Mouse (Mus musculus): ENCODE measurements at regions not wholly inside any gene's neighbourhood (a gene's known extent, or its start where the extent isn't known, plus 50 kb on each side); places are given as distances from the start of the nearest gene placed in this dataset.
A peak's percentile ranks its signal among the peaks of the same experiment; 100 is the strongest.

DNA sequence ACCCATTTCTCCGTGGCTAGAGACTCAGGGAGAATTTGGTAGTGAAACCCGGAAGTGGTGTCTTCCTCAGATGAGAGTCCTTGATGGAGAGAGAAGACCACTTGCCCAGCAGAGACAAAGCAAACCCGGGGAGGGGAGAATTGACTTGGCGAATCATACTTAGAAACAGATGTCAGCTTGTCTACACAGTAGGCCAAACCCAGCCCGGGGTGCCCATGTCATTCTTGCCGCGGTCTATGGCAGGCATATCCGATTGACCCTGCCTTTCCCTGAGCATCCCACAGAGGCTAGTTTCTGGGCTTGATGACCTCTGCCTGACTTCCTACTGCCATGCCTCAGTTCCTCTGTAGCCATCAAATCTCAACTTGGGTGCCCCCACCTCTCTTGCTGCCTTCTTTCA, 226.4 kb upstream of the Tprg start:
- Histone ChIP-seq H3K27ac (ENCODE audit: insufficient read depth, low read depth, low read length, poor library complexity, severe bottlenecking) (no peak overlapping the region), H3K9me3 (ENCODE audit: control insufficient read depth, insufficient read depth, low read depth, low read length) (no peaks in the 10 kb centered on the region), H3K4me3 (ENCODE audit: insufficient read depth in 1 of 2, low read depth in 1 of 2, low read length in 2 of 2, poor library complexity in 1 of 2, severe bottlenecking in 1 of 2) (0 out of 4 replicates have a peak overlapping the region, but pooled peaks of 1 of the 2 experiments have one; percentile 88), H3K9ac (ENCODE audit: insufficient read depth, low read depth, low read length, poor library complexity, severe bottlenecking) (no peak overlapping the region), H3K4me1 (ENCODE audit: control insufficient read depth in 2 of 2, insufficient read depth in 2 of 2, low read length in 2 of 2, poor library complexity in 1 of 2) (peaks cover 5 to 15% of the 10 kb centered on the region in 2 experiments), H3K36me3 (ENCODE audit: control insufficient read depth, insufficient read depth, low read length, poor library complexity, severe bottlenecking) (no peaks in the 10 kb centered on the region)
- no peak for TF ChIP-seq HCFC1 (IDR thresholded peaks at IDR 0.05; ENCODE audit: borderline replicate concordance, insufficient read depth, low read length)
- TF ChIP-seq CHD2 (IDR thresholded peaks at IDR 0.05; ENCODE audit: low read depth, low read length), result no peak
- no peak for TF ChIP-seq ZC3H11A (IDR thresholded peaks at IDR 0.05; ENCODE audit: borderline replicate concordance, low read depth, low read length)
- no peak for TF ChIP-seq MAFK (IDR thresholded peaks at IDR 0.05; ENCODE audit: insufficient read depth, low read depth, low read length)
- no peak for TF ChIP-seq ZNF384 (IDR thresholded peaks at IDR 0.05; ENCODE audit: low read depth, low read length)
- in situ Hi-C loops (cut with MboI; ENCODE audit: low sequenced_read_pairs in 2 of 2, unreplicated experiment in 2 of 2), result loop anchor here (10.0 to 25.0 kb wide), 3 partner anchors 575 to 1075 kb away; partner anchors contain the start of genes Bcl6 (in 2 of the 2) and Gm37419 (in 2 of the 2)
- DNase-seq (ENCODE audit: low read depth, low spot score), result no peak

DNA sequence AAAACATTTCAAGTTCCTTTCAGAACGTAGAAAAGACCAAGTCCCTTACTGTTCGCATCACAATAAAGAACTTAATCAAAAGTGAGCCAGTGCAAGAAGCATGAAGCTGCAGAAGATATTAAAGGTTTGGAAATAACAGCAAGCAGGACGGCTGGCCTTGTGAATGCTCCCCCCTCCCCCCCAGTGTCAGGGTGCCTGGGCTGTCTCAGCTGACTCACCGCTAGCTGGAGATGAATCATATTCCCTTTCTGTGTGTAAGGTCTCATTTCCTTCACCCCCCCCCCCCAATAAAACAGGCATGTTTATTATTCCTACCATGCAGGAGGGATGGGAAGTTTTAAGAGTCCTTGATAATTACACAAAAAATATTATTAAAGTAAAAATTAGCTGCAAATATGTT, 225.0 kb upstream of the Tprg start:
- H3K36me3 ChIP-seq (ENCODE audit: control insufficient read depth, insufficient read depth, low read length, poor library complexity, severe bottlenecking), result no peaks in the 10 kb centered on the region
- no peaks in the 10 kb centered on the region for H3K9me3 ChIP-seq (ENCODE audit: control insufficient read depth, insufficient read depth, low read depth, low read length)
- no peak for DNase-seq (ENCODE audit: low read depth, low spot score)
- no peak for TF ChIP-seq MAFK (IDR thresholded peaks at IDR 0.05; ENCODE audit: insufficient read depth, low read depth, low read length)
- no peak overlapping the region for H3K9ac ChIP-seq (ENCODE audit: insufficient read depth, low read depth, low read length, poor library complexity, severe bottlenecking)
- in situ Hi-C loops (cut with MboI; ENCODE audit: low sequenced_read_pairs in 2 of 2, unreplicated experiment in 2 of 2), result loop anchor here (10.0 to 25.0 kb wide), 3 partner anchors 577 to 1077 kb away; partner anchors contain the start of genes Bcl6 (in 2 of the 2) and Gm37419 (in 2 of the 2)
- H3K4me3 ChIP-seq (ENCODE audit: insufficient read depth in 1 of 2, low read depth in 1 of 2, low read length in 2 of 2, poor library complexity in 1 of 2, severe bottlenecking in 1 of 2), result no peak overlapping the region
- no peak overlapping the region for H3K27ac ChIP-seq (ENCODE audit: insufficient read depth, low read depth, low read length, poor library complexity, severe bottlenecking)
- peaks cover 6 to 15% of the 10 kb centered on the region in 2 experiments for H3K4me1 ChIP-seq (ENCODE audit: control insufficient read depth in 2 of 2, insufficient read depth in 2 of 2, low read length in 2 of 2, poor library complexity in 1 of 2)

DNA sequence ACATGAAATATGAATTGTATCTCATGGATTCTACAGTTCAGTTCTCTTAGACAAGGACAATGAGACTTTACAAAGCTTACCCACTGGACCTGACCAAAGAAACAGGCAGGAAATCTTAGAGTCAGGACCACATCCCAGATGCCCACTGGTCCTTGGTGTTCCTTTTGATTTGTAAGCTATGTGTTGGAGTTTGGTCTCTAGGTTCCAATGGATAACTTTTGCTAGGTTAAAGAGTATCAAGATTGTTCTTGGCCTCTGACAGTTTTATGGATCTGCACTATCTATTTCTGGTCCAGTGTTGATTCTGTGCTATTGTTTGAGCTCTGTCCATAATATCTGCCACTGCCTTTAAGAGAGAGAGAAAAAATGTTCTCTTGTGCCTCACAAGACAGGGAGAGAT, 222.6 kb upstream of the Tprg start:
- H3K4me3 ChIP-seq (ENCODE audit: insufficient read depth in 1 of 2, low read depth in 1 of 2, low read length in 2 of 2, poor library complexity in 1 of 2, severe bottlenecking in 1 of 2), result no peak overlapping the region
- no peaks in the 10 kb centered on the region for H3K36me3 ChIP-seq (ENCODE audit: control insufficient read depth, insufficient read depth, low read length, poor library complexity, severe bottlenecking)
- H3K9me3 ChIP-seq (ENCODE audit: control insufficient read depth, insufficient read depth, low read depth, low read length), result no peaks in the 10 kb centered on the region
- TF ChIP-seq MAFK (IDR thresholded peaks at IDR 0.05; ENCODE audit: insufficient read depth, low read depth, low read length) (no peak), ZNF384 (IDR thresholded peaks at IDR 0.05; ENCODE audit: low read depth, low read length) (no peak), ZC3H11A (IDR thresholded peaks at IDR 0.05; ENCODE audit: borderline replicate concordance, low read depth, low read length) (no peak), HCFC1 (IDR thresholded peaks at IDR 0.05; ENCODE audit: borderline replicate concordance, insufficient read depth, low read length) (no peak), CHD2 (IDR thresholded peaks at IDR 0.05; ENCODE audit: low read depth, low read length) (no peak)
- H3K4me1 ChIP-seq (ENCODE audit: control insufficient read depth in 2 of 2, insufficient read depth in 2 of 2, low read length in 2 of 2, poor library complexity in 1 of 2), result peaks cover 3 to 9% of the 10 kb centered on the region in 2 experiments; a peak in 2 of 4 replicates
- DNase-seq (ENCODE audit: low read depth, low spot score), result no peak
- no peak overlapping the region for H3K9ac ChIP-seq (ENCODE audit: insufficient read depth, low read depth, low read length, poor library complexity, severe bottlenecking)
- H3K27ac ChIP-seq (ENCODE audit: insufficient read depth, low read depth, low read length, poor library complexity, severe bottlenecking), result no peak overlapping the region
- in situ Hi-C loops (cut with MboI; ENCODE audit: low sequenced_read_pairs in 2 of 2, unreplicated experiment in 2 of 2), result loop anchor here (10.0 to 25.0 kb wide), 3 partner anchors 579 to 1079 kb away; partner anchors contain the start of genes Bcl6 (in 2 of the 2) and Gm37419 (in 2 of the 2)

DNA sequence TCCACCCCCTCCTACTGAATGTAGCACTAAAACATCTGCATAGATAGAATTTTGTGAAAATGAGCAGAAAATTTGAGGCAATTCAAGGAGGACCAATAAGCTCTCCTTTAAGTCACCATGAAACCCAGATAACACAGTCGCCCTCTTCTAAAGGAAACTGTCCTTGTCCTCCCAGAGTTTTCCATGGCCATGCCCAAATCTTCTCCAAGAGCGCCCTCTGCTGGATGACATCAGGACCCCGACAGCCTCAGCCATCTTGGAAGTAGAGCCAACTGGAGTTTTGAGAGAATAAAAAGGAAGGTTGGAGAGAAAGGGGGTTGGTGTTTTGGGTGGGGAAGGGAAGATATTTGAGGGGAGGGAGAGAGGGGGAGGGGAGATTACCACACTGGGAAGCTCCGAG, 222.1 kb upstream of the Tprg start:
- in situ Hi-C loops (cut with MboI; ENCODE audit: low sequenced_read_pairs in 2 of 2, unreplicated experiment in 2 of 2), result loop anchor here (10.0 to 25.0 kb wide), 3 partner anchors 580 to 1080 kb away; partner anchors contain the start of genes Bcl6 (in 2 of the 2) and Gm37419 (in 2 of the 2)
- H3K4me1 ChIP-seq (ENCODE audit: control insufficient read depth in 2 of 2, insufficient read depth in 2 of 2, low read length in 2 of 2, poor library complexity in 1 of 2), result peaks cover 3 to 9% of the 10 kb centered on the region in 2 experiments; a peak in 2 of 4 replicates
- no peak overlapping the region for H3K9ac ChIP-seq (ENCODE audit: insufficient read depth, low read depth, low read length, poor library complexity, severe bottlenecking)
- peak; percentile 89 for DNase-seq (ENCODE audit: low read depth, low spot score)
- H3K9me3 ChIP-seq (ENCODE audit: control insufficient read depth, insufficient read depth, low read depth, low read length), result no peaks in the 10 kb centered on the region
- H3K4me3 ChIP-seq (ENCODE audit: insufficient read depth in 1 of 2, low read depth in 1 of 2, low read length in 2 of 2, poor library complexity in 1 of 2, severe bottlenecking in 1 of 2), result no peak overlapping the region
- TF ChIP-seq CHD2 (IDR thresholded peaks at IDR 0.05; ENCODE audit: low read depth, low read length), result no peak
- no peak for TF ChIP-seq HCFC1 (IDR thresholded peaks at IDR 0.05; ENCODE audit: borderline replicate concordance, insufficient read depth, low read length)
- TF ChIP-seq MAFK (IDR thresholded peaks at IDR 0.05; ENCODE audit: insufficient read depth, low read depth, low read length), result no peak
- TF ChIP-seq ZC3H11A (IDR thresholded peaks at IDR 0.05; ENCODE audit: borderline replicate concordance, low read depth, low read length), result peak; percentile 98; the same call in 1 of the 2 replicates
- TF ChIP-seq ZNF384 (IDR thresholded peaks at IDR 0.05; ENCODE audit: low read depth, low read length), result no peak
- no peaks in the 10 kb centered on the region for H3K36me3 ChIP-seq (ENCODE audit: control insufficient read depth, insufficient read depth, low read length, poor library complexity, severe bottlenecking)
- H3K27ac ChIP-seq (ENCODE audit: insufficient read depth, low read depth, low read length, poor library complexity, severe bottlenecking), result no peak overlapping the region
